Mouse (Mus musculus) midbrain, postnatal 0 days (tissue): ENCODE results near the gene Commd1. TPM values are rescaled to one million over a fixed set of nuclear protein-coding genes. Genes with fewer than 3 reads are reported as not detected.

Source experiments
- ATAC-seq: fragments of 200-750 bp; cut with Nextera tagmentation; 2 replicates; pipeline ENCODE4 v1.8.0; 2017; ENCODE audit warnings: moderate number of reproducible peaks, mild to moderate bottlenecking, moderate TSS enrichment, moderate library complexity; ENCODE audit not compliant: low FRiP score
- DNase-seq: peaks from one replicate; pipeline ENCODE4 v3.0.0-alpha.2; 2015; ENCODE audit warnings: low spot score
- H3K27ac ChIP-seq: fragments of 300-500 bp; sonication (generic); 2 replicates; pipeline ENCODE4 v1.5.1; 2014; ENCODE audit warnings: low read depth, mild to moderate bottlenecking, low read length, mixed read lengths
- H3K27me3 ChIP-seq: fragments of 300-500 bp; sonication (generic); 2 replicates; pipeline ENCODE4 v1.6.1; 2014; ENCODE audit warnings: low read length, control low read depth, mixed read lengths; ENCODE audit not compliant: insufficient read depth
- H3K36me3 ChIP-seq: fragments of 300-500 bp; sonication (generic); 2 replicates; pipeline ENCODE4 v1.6.1; 2014; ENCODE audit warnings: low read length, control low read depth, mixed read lengths; ENCODE audit not compliant: insufficient read depth
- H3K4me1 ChIP-seq: fragments of 300-500 bp; sonication (generic); 2 replicates; pipeline ENCODE4 v1.6.1; 2014; ENCODE audit warnings: mild to moderate bottlenecking, control low read depth, antibody characterized with exemption, low read length, mixed read lengths; ENCODE audit not compliant: insufficient read depth
- H3K4me2 ChIP-seq: fragments of 300-500 bp; sonication (generic); 2 replicates; pipeline ENCODE4 v1.6.1; 2014; ENCODE audit warnings: low read depth, mild to moderate bottlenecking, low read length, mixed read lengths; ENCODE audit not compliant: poor library complexity, severe bottlenecking
- H3K4me3 ChIP-seq: fragments of 300-500 bp; sonication (generic); 2 replicates; pipeline ENCODE4 v1.5.1; 2014; ENCODE audit warnings: low read depth, mild to moderate bottlenecking, low read length, moderate library complexity
- H3K9ac ChIP-seq: fragments of 300-500 bp; sonication (generic); replicated peaks from 2 replicates; pipeline ENCODE4 v1.6.1; 2014; ENCODE audit warnings: mild to moderate bottlenecking, low read length, moderate library complexity, mixed read lengths; ENCODE audit not compliant: poor library complexity, severe bottlenecking
- H3K9me3 ChIP-seq: fragments of 300-500 bp; sonication (generic); 2 replicates; pipeline ENCODE4 v1.6.1; 2016; ENCODE audit warnings: low read length, control low read depth
- CTCF ChIP-seq: IDR thresholded peaks from 2 replicates; pipeline ENCODE4 v1.5.1; 2016; ENCODE audit warnings: antibody characterized with exemption, mild to moderate bottlenecking
- WGBS: fragments of 180-500 bp; shearing (Covaris S2); extraction: QIAGEN DNeasy Blood & Tissue Kit; methylation state at CpG from one replicate; pipeline ENCODE4 v1.1.7; 2014; 5-methylcytosine and 5-hydroxymethylcytosine counted together
- polyA plus RNA-seq: library from polyadenylated mRNA; unstranded; fragments of >200 nt; fragmentation: Nextera tagmentation; extraction: Ambion mirVana; gene quantifications from 2 replicates; pipeline ENCODE4 v1.2.1, GENCODE M21; 2015
- total RNA-seq: library from RNA; depleted of rRNA; stranded (reverse); fragments of >200 nt; gene quantifications from 2 replicates; pipeline ENCODE4 v1.2.3, GENCODE M21; 2014

The Commd1 gene
- total and polyA plus RNA-seq, 2 experiments from 2014 or later, result 23.5 to 221 TPM

DNA sequence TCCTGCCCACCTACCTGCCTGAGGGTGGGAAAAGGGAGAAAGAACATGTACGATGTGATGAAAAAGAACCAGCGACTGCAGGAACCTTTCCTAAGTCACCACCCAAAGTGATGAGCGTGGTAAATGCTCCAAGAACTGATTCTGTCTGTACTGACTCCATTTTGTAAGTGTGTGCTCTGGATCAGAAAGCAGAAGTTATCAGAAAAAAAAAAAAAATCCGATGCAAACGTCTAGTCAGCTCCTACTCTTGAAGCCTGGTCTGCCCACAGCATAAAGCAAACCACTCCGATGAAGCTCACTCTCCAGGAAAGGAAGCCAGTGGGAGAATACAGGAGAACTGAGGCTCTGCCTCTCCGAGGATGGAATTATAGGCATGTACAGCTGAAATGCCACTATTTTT, 29.5 kb downstream of the Commd1 start:
- TF ChIP-seq CTCF, result no peak
- DNase-seq (no peak), ATAC-seq (no peak)
- Histone ChIP-seq H3K9ac (no peak overlapping the region), H3K27ac (no peak overlapping the region), H3K27me3 (no peaks in the 10 kb centered on the region), H3K4me3 (no peak overlapping the region), H3K36me3 (no peaks in the 10 kb centered on the region), H3K4me2 (no peak overlapping the region), H3K9me3 (no peaks in the 10 kb centered on the region), H3K4me1 (no peaks in the 10 kb centered on the region)
- WGBS, result 94% methylated on average over 7 of the region's 7 CpGs

DNA sequence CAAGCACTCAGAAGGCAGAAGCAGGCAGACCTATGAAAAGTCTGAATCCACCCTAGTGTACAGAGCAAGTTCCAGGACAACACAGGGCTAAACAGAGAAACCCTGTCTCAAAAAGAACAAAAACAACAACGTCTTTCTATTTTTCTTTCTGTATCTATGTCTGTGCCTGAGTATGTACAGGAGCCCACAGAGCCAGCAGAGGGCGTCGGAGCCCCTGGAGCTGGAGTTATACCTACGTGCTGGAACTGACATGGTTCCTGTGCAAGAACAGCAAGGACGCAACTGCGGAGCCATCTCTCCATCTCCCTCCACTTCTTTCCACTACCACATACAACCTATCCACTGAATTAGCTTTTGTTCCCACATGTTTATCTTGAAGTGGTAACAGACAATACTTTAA, 32.1 kb downstream of the Commd1 start:
- ATAC-seq (no peak), DNase-seq (no peak)
- TF ChIP-seq CTCF, result no peak
- Histone ChIP-seq H3K4me2 (no peak overlapping the region), H3K9ac (no peak overlapping the region), H3K27me3 (no peaks in the 10 kb centered on the region), H3K36me3 (no peaks in the 10 kb centered on the region), H3K4me1 (no peaks in the 10 kb centered on the region), H3K27ac (no peak overlapping the region), H3K4me3 (no peak overlapping the region), H3K9me3 (no peaks in the 10 kb centered on the region)
- 93% methylated on average over 6 of the region's 6 CpGs for whole genome bisulfite sequencing

DNA sequence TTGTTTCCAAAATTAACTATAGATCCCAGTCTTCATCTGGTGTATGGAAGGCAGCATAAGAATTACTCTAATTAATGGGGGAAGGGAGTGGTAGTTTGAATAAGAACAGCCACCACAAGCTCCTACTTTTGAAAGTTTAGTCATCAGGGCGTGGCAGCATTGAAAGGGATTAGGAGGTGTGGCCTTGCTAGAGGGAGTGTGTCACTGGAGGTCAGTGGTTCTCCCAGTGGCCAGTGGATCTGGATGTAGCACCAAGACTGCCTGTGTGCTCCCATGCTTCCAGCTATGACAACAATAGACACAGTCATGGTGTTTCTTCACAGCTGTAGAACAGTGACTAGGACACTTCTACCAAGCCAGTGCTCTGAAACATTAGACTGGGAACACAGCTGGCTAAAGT, 33.1 kb downstream of the Commd1 start:
- Histone ChIP-seq H3K27ac (no peak overlapping the region), H3K36me3 (no peaks in the 10 kb centered on the region), H3K9ac (no peak overlapping the region), H3K4me3 (no peak overlapping the region), H3K4me1 (no peaks in the 10 kb centered on the region), H3K27me3 (no peaks in the 10 kb centered on the region), H3K9me3 (no peaks in the 10 kb centered on the region), H3K4me2 (no peak overlapping the region)
- 82% methylated on average over 1 of the region's 1 CpGs for WGBS
- ATAC-seq (no peak), DNase-seq (no peak)
- no peak for TF ChIP-seq CTCF

DNA sequence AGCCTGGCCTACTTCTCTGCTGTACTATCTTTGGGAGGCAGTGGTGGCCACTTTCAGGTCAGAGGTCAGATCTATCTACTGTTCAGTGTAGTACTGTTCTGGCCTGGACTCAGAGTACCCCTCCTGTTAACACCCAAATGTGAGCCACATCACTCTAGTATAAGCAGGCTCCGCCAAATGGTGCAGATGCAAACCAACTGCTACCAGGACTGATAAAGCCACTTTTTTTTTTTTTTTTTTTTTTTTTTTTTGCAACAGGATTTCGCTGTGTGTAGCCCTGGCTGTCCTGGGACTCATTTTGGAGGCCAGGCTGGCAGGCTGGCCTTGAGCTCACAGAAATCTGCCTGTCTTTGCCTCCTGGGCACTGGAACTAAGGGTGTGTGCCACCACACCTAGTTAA, 43.2 kb downstream of the Commd1 start:
- Histone ChIP-seq H3K9me3 (no peaks in the 10 kb centered on the region), H3K36me3 (no peaks in the 10 kb centered on the region), H3K27ac (no peak overlapping the region), H3K4me3 (no peak overlapping the region), H3K9ac (no peak overlapping the region), H3K4me2 (no peak overlapping the region), H3K4me1 (no peaks in the 10 kb centered on the region), H3K27me3 (no peaks in the 10 kb centered on the region)
- WGBS, result 98% methylated on average over 2 of the region's 2 CpGs
- DNase-seq, result no peak
- TF ChIP-seq CTCF, result no peak
- no peak for ATAC-seq

DNA sequence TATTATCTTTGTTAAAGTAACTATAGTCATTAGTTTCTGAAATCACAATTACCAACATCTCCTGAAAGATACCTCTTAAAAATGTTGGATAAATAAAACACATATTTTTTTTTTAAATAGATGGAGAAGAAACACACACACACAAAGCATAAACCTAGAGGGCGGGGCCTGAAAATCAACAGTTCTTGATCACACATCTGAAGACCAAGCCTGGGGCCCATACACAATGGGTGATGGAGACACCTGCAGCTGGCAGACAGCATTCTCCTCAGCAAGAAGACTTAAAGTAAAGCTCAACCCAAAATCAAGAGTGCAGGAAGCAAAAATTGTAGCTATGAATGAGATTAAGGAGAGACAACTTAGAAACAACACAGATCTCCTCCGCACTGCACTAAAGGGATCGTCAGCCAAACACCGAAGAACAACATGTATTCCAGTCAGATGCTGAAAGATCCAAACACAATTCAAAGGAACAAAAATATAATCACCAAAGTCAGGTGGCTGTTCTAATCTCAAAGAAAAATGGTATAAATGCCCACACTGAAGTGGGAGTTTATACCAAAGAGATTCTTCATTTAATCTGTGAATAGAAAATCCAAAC, 44.4 kb downstream of the Commd1 start:
- Histone ChIP-seq H3K27me3 (no peaks in the 10 kb centered on the region), H3K9ac (no peak overlapping the region), H3K4me2 (no peak overlapping the region), H3K9me3 (no peaks in the 10 kb centered on the region), H3K27ac (no peak overlapping the region), H3K4me3 (no peak overlapping the region), H3K4me1 (no peaks in the 10 kb centered on the region), H3K36me3 (no peaks in the 10 kb centered on the region)
- no peak for TF ChIP-seq CTCF
- 95% methylated on average over 4 of the region's 4 CpGs for WGBS
- no peak for DNase-seq
- ATAC-seq, result no peak

DNA sequence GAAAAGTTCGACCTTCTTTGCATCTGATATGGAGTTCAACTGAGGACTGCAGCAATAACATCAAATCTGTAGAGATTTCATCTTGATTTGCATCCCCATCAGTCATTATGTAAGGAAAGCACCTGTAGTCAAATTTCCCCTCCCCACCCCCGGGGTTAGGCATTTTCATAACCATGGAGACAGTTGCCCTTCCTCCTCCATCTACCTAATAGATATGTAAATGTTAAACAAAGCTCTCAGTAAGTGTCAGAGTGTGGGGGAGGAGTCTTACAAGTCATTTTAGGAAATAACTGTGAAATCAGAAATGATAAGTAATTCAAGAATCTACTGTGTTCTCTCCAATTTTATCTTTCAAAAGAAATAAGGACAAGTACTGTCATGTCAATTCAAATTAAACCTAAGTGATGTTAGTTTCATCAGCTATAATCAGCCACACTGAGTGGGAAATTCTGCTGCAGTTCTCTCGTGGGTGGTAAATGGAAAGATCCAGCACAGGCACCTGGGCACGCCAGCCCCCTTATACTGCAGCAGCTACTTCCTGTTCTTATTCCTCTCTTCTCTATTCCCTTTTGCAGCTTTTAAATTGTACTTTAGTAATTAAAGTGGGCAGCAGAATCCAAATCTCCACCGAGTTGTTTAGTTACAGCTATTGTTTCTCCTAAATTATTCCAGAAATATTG, 45.6 kb downstream of the Commd1 start:
- no peaks in the 10 kb centered on the region for H3K4me1 ChIP-seq
- TF ChIP-seq CTCF, result no peak
- WGBS, result 43% methylated on average over 5 of the region's 5 CpGs
- H3K27ac ChIP-seq, result no peak overlapping the region
- no peaks in the 10 kb centered on the region for H3K36me3 ChIP-seq
- ATAC-seq, result no peak
- no peaks in the 10 kb centered on the region for H3K9me3 ChIP-seq
- no peaks in the 10 kb centered on the region for H3K27me3 ChIP-seq
- H3K4me3 ChIP-seq, result no peak overlapping the region
- DNase-seq, result no peak
- no peak overlapping the region for H3K9ac ChIP-seq
- H3K4me2 ChIP-seq, result no peak overlapping the region
